Mouse (Mus musculus) thymus, postnatal 36 days (tissue): ENCODE measurements at regions not wholly inside any gene's neighbourhood (a gene's known extent, or its start where the extent isn't known, plus 50 kb on each side); places are given as distances from the start of the nearest gene placed in this dataset.

ENCODE experiments used
- DNase-seq, 2 experiments: peaks; one replicate each; pipeline ENCODE4 v3.0.0; 2022; ENCODE audit warnings: mixed read lengths in 2 of 2

- no peak for DNase-seq
Observed at GRCm38 (mm10) chr16:51911109-51911765, 119.8 kb upstream of the Cblb start.

- DNase-seq: no peak
Observed at GRCm38 (mm10) chr16:51915034-51915928, 115.7 kb upstream of the Cblb start.

- no peak for DNase-seq
Observed at GRCm38 (mm10) chr16:51915929-51916308, 115.1 kb upstream of the Cblb start.

- no peak for DNase-seq
Observed at GRCm38 (mm10) chr16:51916337-51916736, 114.7 kb upstream of the Cblb start.

DNA sequence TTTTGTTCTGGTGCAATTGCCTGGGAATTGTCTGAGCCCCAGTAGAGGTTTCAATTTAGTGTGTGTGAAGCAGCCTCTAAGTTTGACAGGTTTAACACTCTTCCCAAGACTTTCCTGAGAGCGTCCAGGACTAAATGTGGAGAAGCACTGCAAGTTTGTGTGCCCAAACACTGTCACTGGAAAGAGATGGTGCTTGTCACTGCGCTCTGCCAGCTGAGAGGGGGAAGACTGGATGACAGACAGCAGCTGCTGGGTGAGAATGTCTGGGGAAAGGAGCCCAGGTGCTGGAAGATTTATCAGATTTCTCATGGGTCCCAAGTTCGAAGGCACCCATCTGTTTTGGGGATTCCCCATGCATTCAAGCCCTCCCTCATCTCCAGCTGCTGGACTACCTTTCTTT, 114.2 kb upstream of the Cblb start:
- no peak for DNase-seq

GRCm38 (mm10) chr16:51917540-51917939, 113.5 kb upstream of the Cblb start:
- no peak for DNase-seq

GRCm38 (mm10) chr16:51921025-51921424, 110.0 kb upstream of the Cblb start:
- DNase-seq: no peak

DNA sequence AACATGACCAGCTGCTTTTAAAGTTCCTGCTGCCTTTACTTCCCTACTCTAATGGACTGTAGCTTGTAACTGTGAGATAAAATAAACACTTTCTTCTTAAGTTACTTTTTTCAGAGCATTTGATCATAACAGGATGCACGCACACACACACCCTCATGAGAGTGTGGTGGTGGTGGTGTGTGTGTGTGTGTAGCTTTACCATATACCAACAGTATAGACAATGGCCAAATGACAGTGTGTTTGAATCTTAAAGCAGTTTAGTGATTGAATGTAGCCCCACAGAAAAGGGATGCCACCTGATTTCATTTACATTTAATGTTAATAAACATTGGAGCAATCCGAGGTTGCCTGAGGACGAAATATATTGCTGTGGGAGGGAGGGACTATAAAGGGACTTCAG, 108.4 kb upstream of the Cblb start:
- DNase-seq: no peak

DNA sequence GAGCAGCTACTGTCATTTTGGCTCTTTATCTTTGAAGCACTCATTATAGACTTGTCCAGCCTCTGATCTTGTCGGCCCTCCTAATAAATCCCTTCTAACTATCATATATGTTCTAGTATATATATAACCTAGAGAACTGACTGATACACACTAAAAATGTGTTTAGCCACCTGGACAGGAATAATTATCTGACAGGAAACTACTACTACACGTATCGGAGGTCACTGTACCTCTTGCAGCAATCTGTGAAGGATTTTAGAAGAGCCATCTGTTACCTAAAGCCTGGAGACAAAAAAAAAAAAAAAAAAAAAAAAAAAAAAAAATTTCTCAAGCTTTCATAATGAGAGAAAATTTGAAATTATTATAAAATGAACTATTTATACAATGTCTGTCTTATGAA, 105.4 kb upstream of the Cblb start:
- no peak for DNase-seq

DNA sequence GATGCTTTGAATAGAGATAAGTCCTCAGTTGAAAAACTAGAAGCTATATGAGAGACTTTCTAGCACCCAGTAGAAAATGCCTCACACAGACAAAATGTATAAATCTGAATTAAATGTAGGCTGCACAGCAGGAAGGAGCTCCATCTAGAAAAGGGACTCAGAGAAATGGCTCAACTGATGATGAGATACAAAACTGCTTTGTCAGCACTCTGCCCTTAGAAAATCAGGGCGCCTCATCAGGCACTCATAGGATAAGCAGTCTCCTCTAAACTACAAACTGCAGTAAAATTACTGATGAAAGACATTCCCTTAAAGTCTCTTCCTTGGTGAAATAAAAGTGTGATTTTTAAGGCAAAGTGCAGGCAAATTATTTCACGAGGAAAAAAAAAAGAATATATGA, 97.9 kb upstream of the Cblb start:
- DNase-seq: no peak

GRCm38 (mm10) chr16:51933965-51934364, 97.1 kb upstream of the Cblb start:
- DNase-seq: no peak

DNA sequence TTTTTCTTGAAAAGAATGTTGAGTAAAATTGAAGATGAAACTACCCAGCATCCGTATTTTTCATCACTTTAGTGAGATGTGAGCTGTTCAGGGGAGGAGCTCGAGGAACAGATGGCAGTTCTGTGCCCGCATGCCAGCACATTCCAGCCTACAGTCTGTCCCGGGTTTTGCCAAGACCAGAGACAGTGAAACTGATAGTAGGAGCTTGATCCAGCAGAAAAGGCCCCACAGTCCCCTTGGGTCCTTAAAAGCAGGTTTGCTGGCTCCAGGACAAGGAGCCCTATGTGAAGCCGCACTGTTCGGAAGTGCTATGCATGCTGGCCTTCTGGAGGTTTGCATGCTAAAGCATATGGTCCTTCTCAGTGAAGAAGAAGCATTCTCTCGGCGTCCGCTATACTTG, 93.7 kb upstream of the Cblb start:
- DNase-seq: no peak

GRCm38 (mm10) chr16:51939061-51939460, 92.0 kb upstream of the Cblb start:
- no peak for DNase-seq

- no peak for DNase-seq
Observed at GRCm38 (mm10) chr16:51940574-51940973, 90.5 kb upstream of the Cblb start.

DNA sequence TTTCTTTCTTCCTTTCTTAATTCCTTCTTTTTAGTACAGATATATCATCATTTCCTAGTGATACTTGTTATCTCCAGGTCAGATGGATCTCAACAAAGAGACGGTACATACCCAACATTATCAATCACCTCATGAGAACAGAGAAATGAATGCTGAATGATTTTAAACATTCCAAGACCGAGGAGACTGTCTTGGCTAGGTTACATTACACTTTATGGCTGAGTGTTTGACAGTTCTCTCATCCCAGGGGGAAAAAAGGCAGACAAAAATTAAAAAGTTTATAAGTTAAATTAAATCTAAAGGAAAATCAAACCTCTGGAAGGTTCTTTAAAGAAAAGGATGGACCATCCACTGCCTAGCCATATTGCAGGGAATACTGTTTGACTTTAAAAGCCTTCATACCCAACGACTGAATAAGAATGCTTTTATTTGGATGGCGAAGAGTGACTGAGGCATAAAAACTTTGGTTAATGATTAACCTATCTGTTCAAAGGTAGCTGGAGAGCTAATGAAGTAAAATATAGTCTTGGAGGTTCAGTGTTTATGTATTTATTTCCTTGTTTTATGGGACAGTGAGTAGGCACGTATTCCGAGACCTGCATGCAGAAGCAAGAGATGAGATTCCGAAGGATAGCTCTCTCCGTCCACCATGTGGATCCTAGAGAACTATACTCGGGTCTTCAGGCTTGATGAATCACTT, 88.4 kb upstream of the Cblb start:
- no peak for DNase-seq

DNA sequence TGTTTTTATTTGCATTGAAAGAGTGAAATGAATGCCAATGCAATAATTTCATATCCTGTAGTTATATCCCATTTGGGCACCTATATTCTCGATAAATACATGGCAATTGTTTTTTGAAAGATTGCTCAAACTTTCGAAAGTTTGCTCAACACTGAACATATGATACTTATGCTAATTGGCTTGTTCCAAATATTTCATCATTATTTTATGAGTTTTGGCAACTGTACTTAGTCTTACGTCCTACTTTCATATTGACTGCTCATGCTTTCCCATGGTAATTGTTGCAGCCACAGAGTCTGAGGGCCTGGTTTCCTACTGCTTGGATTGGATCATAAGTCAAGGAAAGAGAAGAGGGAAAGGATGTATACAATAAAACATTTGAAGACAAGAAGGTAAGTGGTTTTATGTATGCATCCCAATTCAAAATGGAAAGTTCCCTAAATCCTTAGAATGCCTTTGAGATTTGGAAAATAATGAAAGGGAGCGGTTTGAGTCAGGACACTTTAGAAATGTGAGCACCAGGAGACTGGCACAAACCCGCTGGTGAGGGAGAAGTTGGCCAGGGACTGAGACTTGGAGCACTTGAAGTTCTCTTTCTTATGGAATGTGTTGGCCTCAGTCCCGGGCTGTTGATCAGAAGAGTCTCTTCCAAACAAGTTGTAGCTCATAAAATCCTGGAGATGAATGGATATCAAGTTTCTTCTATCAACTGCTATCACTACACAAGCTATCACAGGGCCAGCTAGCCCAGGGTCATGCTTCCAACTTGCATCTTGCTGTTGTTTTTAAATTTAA, 63.8 kb upstream of the Cblb start:
- no peak for DNase-seq
